Mouse (Mus musculus) 3134 (cell line): ENCODE results near the gene Cdc37l1.

Experiments
- DNase-seq: peaks from one replicate; pipeline ENCODE4 v3.0.0-alpha.2; 2011; ENCODE audit warnings: low spot score; ENCODE audit not compliant: insufficient read length; ENCODE audit errors: extremely low read depth

Cdc37l1 gene

GRCm38 (mm10) chr19:29045956-29046650 is 56.0 kb downstream of the Cdc37l1 start:
- no peak for DNase-seq

GRCm38 (mm10) chr19:29046961-29047333 is 56.8 kb downstream of the Cdc37l1 start:
- no peak for DNase-seq

GRCm38 (mm10) chr19:29047334-29048170 is 57.4 kb downstream of the Cdc37l1 start, which contains the start of gene Ak3:
Ak3 (minus strand) TSS chr19:29047961.
- DNase-seq: peak; percentile 86

GRCm38 (mm10) chr19:29049401-29050075 is 59.4 kb downstream of the Cdc37l1 start:
- DNase-seq: no peak

DNA sequence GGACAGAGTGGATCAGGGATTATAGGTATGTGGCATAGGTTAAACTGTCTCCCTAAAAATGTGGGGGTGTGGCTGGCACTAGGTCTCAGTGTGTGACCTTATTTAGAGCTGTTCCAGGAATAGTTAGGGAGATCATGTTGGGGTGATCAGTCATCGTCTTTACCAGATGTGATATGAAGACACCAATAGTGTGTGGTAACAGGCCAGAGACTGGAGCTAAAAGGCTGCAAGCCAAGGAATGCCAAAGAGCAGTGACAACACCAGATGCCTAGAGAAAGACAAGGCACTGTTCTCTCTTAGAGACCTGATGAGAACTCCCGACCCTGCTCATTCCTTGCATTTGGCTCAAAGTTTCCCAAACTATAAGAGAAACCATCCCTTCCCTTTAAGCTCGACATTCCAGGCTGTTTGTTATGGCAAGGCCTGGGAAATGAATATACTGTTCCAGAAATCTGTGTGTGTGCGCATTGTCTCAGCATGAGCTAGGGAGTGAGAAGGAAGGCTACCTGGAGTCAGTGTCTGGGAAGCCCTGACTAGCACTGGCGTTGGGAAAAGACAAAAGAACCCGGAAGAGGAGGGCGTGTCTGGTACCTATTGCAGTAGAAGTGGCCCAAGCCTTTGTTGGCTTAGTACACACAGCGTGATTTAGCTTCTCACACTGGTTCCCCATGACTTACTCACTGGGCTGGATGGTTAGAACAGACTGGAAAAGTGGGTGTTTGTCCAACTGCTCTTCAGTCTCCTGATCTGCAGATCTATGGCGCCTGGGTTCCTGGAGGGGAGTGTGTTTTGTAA is 60.2 kb downstream of the Cdc37l1 start:
- DNase-seq: no peak

- no peak for DNase-seq
Observed at GRCm38 (mm10) chr19:29052786-29053185, 62.6 kb downstream of the Cdc37l1 start.

DNA sequence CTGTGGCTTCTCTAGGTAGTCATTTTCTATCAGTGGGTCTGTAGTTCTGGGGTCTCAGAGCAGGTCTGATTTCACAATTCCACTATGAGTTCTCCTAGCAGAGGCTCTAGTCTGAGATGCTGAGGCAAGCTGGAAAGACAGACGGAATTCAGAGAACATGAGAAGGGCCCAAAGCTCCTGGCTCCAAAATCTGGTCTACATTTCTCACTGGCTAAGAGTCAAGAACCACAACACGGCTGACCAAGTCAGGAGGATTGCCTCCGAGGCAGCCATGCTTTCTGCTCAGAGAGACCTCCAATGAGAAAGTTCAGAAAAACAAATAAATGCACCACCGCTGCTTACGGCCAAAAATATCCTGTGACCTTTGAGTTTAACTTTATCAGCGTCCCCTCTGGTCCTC is 64.4 kb downstream of the Cdc37l1 start:
- no peak for DNase-seq

DNA sequence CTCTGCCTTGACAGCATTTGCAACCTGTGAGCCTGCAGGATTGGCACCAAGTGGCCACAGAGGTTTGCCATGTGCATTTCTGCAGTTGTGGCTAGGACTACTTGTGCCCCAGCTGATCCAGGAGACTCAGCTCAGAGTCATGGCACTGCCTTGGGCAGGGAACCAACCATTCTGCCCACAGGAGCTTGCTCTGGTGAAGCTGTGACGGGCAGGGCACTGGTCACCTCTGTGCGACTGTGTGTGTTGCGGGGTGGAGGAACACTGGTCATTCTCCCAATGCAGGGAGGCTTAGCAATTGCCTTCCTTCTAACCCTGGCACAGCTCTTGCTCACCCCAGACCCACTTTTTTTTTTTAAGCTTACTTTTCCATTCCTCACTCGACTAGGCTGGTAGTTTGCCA is 65.3 kb downstream of the Cdc37l1 start:
- DNase-seq: peak; percentile 58

GRCm38 (mm10) chr19:29058741-29059140 is 68.6 kb downstream of the Cdc37l1 start:
- DNase-seq: no peak

- DNase-seq: no peak
Observed at GRCm38 (mm10) chr19:29059688-29060087, 69.5 kb downstream of the Cdc37l1 start.

DNA sequence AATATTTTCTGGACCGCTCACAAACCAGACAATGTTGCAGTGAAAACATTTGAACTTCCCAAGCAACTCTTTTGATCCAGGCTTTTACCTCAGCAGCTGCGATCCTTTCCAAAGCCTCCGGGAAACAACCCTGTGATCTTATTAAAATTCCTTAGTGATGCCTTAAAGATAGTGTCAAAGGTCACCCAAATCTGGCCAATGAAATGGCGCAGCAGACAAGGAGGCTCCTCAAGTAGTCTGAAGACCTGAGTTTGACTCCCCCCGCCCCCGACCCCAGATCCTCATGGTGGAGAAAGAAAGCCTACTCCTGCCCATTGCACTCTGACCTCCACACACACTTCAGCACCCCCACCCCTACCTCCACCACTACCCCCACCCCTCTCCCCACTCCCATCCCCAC is 70.1 kb downstream of the Cdc37l1 start:
- no peak for DNase-seq

GRCm38 (mm10) chr19:29063009-29063408 is 72.9 kb downstream of the Cdc37l1 start:
- no peak for DNase-seq

DNA sequence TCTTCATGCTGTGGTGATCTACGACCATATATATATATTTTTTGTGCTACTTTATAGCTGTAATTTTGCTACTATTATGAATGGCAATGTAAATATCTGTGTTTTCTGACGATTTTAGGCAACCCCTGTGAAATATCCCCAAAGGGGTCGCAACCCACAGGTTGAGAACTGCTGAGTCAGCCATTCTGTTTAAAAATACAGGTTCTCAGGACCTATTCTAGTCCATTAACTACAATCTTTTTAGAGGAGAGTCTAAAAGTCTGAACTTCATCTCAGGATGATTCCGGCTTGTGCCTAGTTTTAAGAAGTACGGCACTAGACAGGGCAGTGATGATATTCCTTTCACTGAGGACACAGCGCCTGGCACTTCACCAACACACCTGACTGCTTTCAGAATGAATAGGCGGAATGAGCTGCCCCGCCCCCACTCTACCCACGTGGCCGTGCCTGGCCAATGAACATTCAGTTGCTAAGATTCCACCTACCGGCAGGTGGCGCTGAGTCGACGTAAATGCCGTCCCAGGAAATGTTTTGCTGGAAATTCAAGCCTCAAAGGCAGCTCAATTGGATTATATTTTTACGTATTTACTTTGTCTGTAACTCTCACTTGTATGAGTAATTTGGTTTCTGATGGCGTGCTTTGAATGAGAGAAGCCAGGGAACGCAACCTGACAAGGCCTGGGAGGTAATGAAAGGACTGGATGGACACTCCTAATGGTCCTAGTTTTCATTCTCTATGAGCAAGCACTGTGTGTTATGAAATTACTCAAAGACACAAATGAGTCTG is 73.6 kb downstream of the Cdc37l1 start:
- peak; percentile 76 for DNase-seq

- peak; percentile 63 for DNase-seq
Observed at GRCm38 (mm10) chr19:29064451-29065102, 74.4 kb downstream of the Cdc37l1 start.

DNA sequence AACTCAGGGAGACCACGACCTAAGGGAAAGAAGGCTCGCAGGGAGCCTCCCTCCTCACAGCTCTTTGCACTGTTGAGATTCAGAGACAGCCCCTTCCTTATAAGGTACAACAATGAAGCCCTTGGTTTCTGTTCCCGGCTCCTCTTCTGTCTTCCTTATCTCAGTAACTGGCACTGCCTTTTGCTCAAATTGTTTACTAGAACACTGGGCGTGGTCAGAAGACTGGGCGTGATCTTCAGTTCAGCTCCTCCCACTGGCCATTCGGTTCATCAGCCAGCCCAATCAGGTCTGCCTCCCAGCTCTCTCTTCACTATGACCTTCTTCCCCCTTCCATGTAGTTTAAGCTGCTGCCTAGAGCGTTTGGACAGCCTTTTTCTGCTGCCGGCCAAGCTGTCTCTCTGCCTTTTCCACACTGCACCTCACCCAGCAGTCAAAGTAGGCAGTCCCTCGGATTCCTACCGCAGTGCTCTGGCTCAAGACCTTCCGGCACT is 76.9 kb downstream of the Cdc37l1 start:
- no peak for DNase-seq

DNA sequence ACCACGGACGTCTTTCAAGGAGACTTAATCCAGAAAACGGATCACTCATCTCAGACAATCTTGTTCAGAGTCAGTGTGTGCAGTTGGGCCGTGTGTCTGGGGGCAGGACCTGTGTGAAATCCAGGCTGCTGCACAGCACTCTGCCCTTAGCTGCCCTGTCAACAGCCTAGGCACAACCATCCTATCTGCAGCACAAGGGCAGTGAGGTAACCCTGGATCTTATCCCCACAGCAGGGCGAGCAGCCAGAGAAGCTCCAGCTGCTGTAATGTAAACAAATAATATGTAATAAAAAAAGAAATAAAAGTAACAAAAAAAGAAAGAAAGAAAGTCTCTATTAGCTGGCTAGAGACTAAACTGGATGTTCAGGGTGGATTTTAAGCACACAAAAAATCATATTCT is 79.0 kb downstream of the Cdc37l1 start:
- no peak for DNase-seq

DNA sequence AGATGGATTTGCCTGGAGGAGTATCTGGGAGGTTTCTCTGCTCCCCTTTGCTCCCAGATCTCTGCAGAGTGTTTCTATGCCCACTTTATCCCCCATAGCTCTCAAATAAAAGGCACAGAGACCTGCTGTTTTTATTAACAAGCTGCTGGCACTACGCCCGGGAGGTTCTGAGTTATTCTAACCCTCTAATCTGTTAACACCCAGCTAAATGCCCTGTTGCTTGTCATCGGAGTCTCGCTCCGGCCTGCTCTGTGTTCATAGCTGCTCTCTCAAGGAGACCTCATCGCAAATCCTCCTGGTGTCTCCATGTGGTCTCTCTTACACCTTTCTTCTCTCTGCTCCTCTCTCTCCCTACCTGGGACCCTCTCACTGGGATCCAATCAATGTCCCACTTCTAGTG is 84.7 kb downstream of the Cdc37l1 start:
- DNase-seq: no peak
